Mouse (Mus musculus) olfactory bulb, adult 2 months (tissue): ENCODE data around the gene 9830107B12Rik. TPM values are rescaled to one million over a fixed set of nuclear protein-coding genes. Genes with fewer than 3 reads are reported as not detected.

Experiments used
- H3K27ac ChIP-seq: fragments of 200-500 bp; 2 replicates; pipeline ENCODE4 v1.5.1; 2012; ENCODE audit warnings: low read depth, low read length; ENCODE audit not compliant: insufficient read depth
- H3K4me1 ChIP-seq: fragments of 200-500 bp; 2 replicates; pipeline ENCODE4 v1.6.1; 2012; ENCODE audit warnings: low read length; ENCODE audit not compliant: control insufficient read depth, insufficient read depth
- H3K4me3 ChIP-seq: fragments of 200-500 bp; 2 replicates; pipeline ENCODE4 v1.5.1; 2012; ENCODE audit warnings: mild to moderate bottlenecking, low read depth, low read length, moderate library complexity; ENCODE audit not compliant: insufficient read depth
- CTCF ChIP-seq: fragments of 200-500 bp; IDR thresholded peaks from 2 replicates; pipeline ENCODE4 v1.5.1; 2012; ENCODE audit warnings: low read depth, mild to moderate bottlenecking, low read length, moderate library complexity; ENCODE audit not compliant: insufficient read depth
- POLR2A ChIP-seq: fragments of 200-500 bp; IDR thresholded peaks from 2 replicates; pipeline ENCODE4 v1.6.1; 2012; ENCODE audit warnings: mild to moderate bottlenecking, low read depth, low read length, moderate library complexity; ENCODE audit not compliant: insufficient read depth
- WGBS: fragments of 180-500 bp; shearing (Covaris S2); methylation state at CpG from one replicate; pipeline ENCODE4 v1.1.7; 2018; 5-methylcytosine and 5-hydroxymethylcytosine counted together
- polyA plus RNA-seq: library from polyadenylated mRNA; stranded (reverse); fragments of >200 nt; gene quantifications from 2 replicates; pipeline ENCODE4 v1.2.4, GENCODE M21; 2012; ENCODE audit warnings: low replicate concordance; ENCODE audit not compliant: missing spikeins, insufficient read depth, insufficient read length

9830107B12Rik gene
- polyA plus RNA-seq, 1 experiment: not detected

- no peak overlapping the region for H3K27ac ChIP-seq
Observed at GRCm38 (mm10) chr17:48097011-48097742, 48.9 kb downstream of the 9830107B12Rik start.

GRCm38 (mm10) chr17:48096321-48096720 is 49.7 kb downstream of the 9830107B12Rik start:
- H3K27ac ChIP-seq: no peak overlapping the region
- no peak overlapping the region for H3K4me3 ChIP-seq
- peaks cover 36% of the 10 kb centered on the region for H3K4me1 ChIP-seq
- WGBS: 23% methylated on average over 17 of the region's 17 CpGs
- TF ChIP-seq POLR2A (no peak), CTCF (no peak)

More at GRCm38 (mm10) chr17:48097011-48097742, 48.9 kb downstream of the 9830107B12Rik start:
- WGBS: 4% methylated on average over 37 of the region's 41 CpGs
- Histone ChIP-seq H3K4me1 (peaks cover 36% of the 10 kb centered on the region), H3K4me3 (no peak overlapping the region)
- no peak for TF ChIP-seq POLR2A
- no peak for TF ChIP-seq CTCF

- no peak overlapping the region for H3K27ac ChIP-seq
- 4% methylated on average over 26 of the region's 26 CpGs for WGBS
- H3K4me1 ChIP-seq: peaks cover 36% of the 10 kb centered on the region
- TF ChIP-seq POLR2A (no peak), CTCF (no peak)
- H3K4me3 ChIP-seq: no peak overlapping the region
Observed at GRCm38 (mm10) chr17:48095718-48096121, 50.3 kb downstream of the 9830107B12Rik start.

GRCm38 (mm10) chr17:48094820-48095680 is 51.0 kb downstream of the 9830107B12Rik start:
- TF ChIP-seq POLR2A: no peak
- TF ChIP-seq CTCF: no peak
- 16% methylated on average over 20 of the region's 20 CpGs for WGBS

GRCm38 (mm10) chr17:48093286-48093817 is 52.7 kb downstream of the 9830107B12Rik start:
- Histone ChIP-seq H3K27ac (no peak overlapping the region), H3K4me3 (no peak overlapping the region), H3K4me1 (peaks cover 27% of the 10 kb centered on the region)
- 69% methylated on average over 5 of the region's 5 CpGs for WGBS
- no peak for TF ChIP-seq POLR2A
- no peak for TF ChIP-seq CTCF

More at GRCm38 (mm10) chr17:48094820-48095680, 51.0 kb downstream of the 9830107B12Rik start:
- Histone ChIP-seq H3K27ac (no peak overlapping the region), H3K4me3 (no peak overlapping the region), H3K4me1 (peaks cover 36% of the 10 kb centered on the region)

- H3K4me3 ChIP-seq: no peak overlapping the region
- 71% methylated on average over 12 of the region's 12 CpGs for WGBS
- no peak for TF ChIP-seq CTCF
- TF ChIP-seq POLR2A: no peak
- no peak overlapping the region for H3K27ac ChIP-seq
- H3K4me1 ChIP-seq: 0 out of 2 replicates have a peak, but pooled peaks cover 3% of the 10 kb centered on the region
Observed at GRCm38 (mm10) chr17:48090305-48090704, 55.8 kb downstream of the 9830107B12Rik start.

- 87% methylated on average over 2 of the region's 2 CpGs for WGBS
- no peak overlapping the region for H3K27ac ChIP-seq
- TF ChIP-seq POLR2A: no peak
- TF ChIP-seq CTCF: no peak
- H3K4me3 ChIP-seq: no peak overlapping the region
- H3K4me1 ChIP-seq: no peaks in the 10 kb centered on the region
Observed at GRCm38 (mm10) chr17:48089446-48089845, 56.6 kb downstream of the 9830107B12Rik start.

GRCm38 (mm10) chr17:48089019-48089418 is 57.0 kb downstream of the 9830107B12Rik start, which contains the start of gene 1700067P10Rik:
Gene 1700067P10Rik, plus strand, starts transcription at chr17:48089319.
- TF ChIP-seq CTCF (no peak), POLR2A (no peak)
- no peak within 1 kb of the TSS for H3K27ac ChIP-seq
- no peaks in the 10 kb centered on the region for H3K4me1 ChIP-seq
- no peak within 1 kb of the TSS for H3K4me3 ChIP-seq

- no peak overlapping the region for H3K27ac ChIP-seq
- TF ChIP-seq POLR2A: no peak
- TF ChIP-seq CTCF: no peak
- H3K4me3 ChIP-seq: no peak overlapping the region
- 61% methylated on average over 3 of the region's 3 CpGs for WGBS
- H3K4me1 ChIP-seq: no peaks in the 10 kb centered on the region
Observed at GRCm38 (mm10) chr17:48080626-48081025, 65.4 kb downstream of the 9830107B12Rik start.

Other genes with a start within 250 kb of the 9830107B12Rik start
- gene Foxp4, start 221.6 kb downstream of the 9830107B12Rik start, polyA plus RNA-seq: not detected in 2 replicates
- gene 1700122O11Rik, start 108.0 kb downstream of the 9830107B12Rik start, polyA plus RNA-seq: not detected in 2 replicates
- gene 1700067P10Rik, start 56.9 kb downstream of the 9830107B12Rik start, polyA plus RNA-seq: not detected in 2 replicates
- not detected in 2 replicates for gene A530064D06Rik, start 21.0 kb upstream of the 9830107B12Rik start, polyA plus RNA-seq
- not detected in 2 replicates for gene Trem1, start 86.5 kb upstream of the 9830107B12Rik start, polyA plus RNA-seq
- not detected in 2 replicates for gene Trem3, start 101.5 kb upstream of the 9830107B12Rik start, polyA plus RNA-seq
- not detected in 2 replicates for gene Treml4, start 118.0 kb upstream of the 9830107B12Rik start, polyA plus RNA-seq
- not detected in 2 replicates for gene Treml2, start 153.2 kb upstream of the 9830107B12Rik start, polyA plus RNA-seq
- gene B430306N03Rik, start 169.9 kb upstream of the 9830107B12Rik start, polyA plus RNA-seq: not detected in 2 replicates
- gene Trem2, start 200.1 kb upstream of the 9830107B12Rik start, polyA plus RNA-seq: not detected in 2 replicates
- gene Treml1, start 213.6 kb upstream of the 9830107B12Rik start, polyA plus RNA-seq: not detected in 2 replicates